Mouse (Mus musculus): ENCODE measurements around the gene Jph4.

Jph4 gene

DNA sequence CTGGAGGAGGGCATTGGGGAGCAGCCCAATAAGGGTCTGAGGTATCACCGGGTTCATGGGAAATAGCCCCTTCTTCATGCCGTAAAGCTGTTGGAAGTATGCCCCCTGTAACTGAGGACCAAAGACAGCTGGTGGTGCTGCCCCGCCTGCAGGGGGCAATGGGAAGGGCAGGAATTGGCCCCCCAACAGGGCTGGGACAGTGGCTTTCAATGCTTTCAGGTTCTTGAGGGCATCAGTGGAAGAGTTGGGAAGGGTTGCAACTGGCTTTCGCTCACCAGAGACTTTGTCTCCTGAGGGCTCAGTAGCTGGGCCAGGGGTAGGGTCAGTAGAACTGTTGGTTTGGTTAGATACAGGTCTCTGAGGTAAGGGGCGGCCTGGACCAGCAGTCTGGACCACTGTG lies 53.6 kb downstream of the Jph4 start:
- DNase-seq, result no peak

DNA sequence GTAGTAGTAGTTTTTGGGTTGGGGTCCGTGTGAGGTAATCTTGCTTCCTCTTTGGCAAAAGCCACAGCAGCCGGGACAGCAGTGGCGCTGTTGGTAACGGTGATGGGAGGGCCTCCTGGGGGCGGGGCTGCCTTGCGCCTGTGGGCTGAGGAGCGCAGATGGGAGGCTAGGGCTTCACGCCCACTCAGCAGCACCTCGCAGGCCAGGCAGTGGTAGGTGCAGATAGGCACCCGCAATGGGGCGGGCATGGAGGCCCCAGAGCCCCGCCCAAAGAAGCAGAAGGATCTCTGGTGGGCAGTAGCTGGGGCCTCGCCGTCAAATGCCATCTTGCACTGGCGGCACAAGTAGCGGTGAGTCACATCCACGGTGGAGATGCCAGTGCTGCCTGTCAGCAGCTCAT lies 54.1 kb downstream of the Jph4 start:
- no peak for DNase-seq

DNA sequence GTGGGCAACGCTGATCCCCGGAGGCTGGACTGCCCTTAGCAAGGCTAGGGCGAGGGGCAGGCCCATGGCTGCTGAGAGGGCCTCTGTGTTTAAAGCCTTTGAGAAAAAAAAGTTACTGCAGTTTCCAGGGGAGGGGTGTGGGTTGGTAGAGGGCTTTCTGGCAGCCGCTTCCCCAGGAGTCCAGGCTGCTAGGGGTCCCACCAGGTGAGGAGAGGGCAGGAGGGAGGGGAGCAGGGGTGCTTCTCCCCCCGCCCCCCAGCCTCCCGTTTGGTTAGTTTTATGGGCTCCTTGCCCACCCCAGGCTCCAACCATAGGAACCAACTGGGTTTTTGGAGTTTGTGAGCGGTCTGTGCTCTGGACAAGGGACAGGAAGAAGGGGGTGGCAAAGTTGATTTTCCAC lies 54.9 kb downstream of the Jph4 start:
- DNase-seq, result no peak

DNA sequence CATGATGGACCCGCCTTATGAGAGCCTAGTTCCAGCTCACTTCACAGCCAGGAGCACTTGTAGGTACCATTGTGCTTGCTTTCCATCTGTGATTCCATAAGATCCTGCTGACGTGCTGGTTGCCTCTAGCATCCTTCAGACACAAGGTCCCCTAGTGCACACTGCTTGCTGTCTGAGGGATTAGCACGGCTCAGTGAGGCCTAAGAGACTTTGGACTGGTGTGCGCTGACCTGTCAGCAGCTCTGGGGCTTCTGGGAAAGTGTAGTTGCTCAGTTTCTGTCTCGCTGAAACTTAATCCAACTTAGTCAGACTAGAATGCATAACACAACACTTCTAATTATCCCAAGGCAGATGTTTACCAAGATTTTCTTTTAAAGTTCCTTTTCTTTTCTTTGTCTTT lies 56.8 kb downstream of the Jph4 start:
- DNase-seq, result peak; percentile 37 to 55

DNA sequence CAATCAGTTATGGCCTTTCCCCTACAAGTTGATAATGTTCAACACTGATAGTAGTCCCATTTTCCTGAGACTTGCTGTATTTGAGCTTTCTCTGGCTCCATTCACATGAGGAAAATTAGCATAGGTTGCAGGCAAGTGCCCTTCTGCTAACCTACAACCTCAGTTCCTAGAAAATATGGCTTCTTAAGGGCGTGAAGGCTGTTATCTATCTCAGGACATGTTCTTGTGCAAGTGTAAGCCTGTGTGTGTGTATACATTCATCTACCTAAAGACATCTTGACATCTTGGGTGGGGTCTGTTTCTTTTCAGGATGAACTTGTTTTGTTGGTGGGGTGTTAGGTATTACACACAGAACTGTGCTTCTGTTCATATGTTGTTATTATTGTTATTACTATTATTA lies 57.7 kb downstream of the Jph4 start:
- DNase-seq, result no peak

Data from kidney, adult 8-10 months (tissue).